Mouse (Mus musculus) cerebellum, postnatal 4 days (tissue): Measurements from ENCODE around the gene P2rx4.

ENCODE experiments used
- DNase-seq, 2 experiments: peaks; one replicate each; pipeline ENCODE4 v3.0.0; 2022; ENCODE audit warnings: low spot score in 2 of 2, mixed read lengths in 1 of 2

Gene P2rx4

DNA sequence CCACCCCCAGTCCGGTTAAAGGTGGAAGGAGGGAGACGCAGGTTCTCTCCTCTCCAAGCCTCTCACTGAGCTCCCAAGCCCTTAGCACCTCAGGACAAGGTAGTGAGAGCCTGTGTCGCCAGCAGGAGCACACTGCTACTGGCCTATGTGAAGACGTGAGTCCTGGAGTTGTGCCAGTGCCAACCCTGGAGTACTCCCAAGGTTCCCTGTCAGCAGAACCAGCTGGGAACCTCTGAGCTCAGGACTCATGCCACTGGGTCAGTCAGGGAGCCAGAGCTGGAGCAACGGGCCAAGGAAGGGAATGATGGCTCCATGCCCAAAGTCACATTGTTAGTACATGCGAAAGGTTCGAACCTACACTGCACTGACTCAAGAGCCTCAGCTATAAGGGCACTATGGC lies 49.3 kb downstream of the P2rx4 start:
- DNase-seq, result no peak

DNA sequence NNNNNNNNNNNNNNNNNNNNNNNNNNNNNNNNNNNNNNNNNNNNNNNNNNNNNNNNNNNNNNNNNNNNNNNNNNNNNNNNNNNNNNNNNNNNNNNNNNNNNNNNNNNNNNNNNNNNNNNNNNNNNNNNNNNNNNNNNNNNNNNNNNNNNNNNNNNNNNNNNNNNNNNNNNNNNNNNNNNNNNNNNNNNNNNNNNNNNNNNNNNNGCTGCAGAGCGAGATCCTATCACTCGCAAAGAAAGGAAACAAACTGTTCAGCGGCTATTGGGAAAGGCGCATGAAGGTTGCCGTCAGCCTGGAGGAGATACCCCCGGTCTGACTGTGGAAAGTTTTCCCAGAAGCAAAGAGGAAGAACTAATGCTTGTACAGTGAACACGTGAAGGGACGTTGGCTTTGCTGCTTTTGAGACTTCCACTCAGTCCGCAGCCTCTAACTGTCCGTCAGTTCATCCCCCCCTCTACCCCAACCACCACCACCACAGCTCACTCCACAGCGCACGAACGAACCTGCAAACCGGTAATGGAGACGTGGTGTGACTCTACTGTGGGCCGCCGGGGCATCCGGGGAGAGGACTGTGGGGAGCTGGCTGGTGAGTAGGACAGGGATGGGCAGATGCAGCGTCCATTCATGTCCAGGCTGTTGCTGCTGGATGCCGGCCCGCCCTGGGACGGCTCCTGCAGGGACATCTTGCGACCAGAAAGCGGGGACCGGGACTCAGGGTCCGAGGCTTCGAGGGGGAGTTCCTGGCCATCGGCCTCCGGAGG lies 56.1 kb downstream of the P2rx4 start:
- DNase-seq, result no peak

DNA sequence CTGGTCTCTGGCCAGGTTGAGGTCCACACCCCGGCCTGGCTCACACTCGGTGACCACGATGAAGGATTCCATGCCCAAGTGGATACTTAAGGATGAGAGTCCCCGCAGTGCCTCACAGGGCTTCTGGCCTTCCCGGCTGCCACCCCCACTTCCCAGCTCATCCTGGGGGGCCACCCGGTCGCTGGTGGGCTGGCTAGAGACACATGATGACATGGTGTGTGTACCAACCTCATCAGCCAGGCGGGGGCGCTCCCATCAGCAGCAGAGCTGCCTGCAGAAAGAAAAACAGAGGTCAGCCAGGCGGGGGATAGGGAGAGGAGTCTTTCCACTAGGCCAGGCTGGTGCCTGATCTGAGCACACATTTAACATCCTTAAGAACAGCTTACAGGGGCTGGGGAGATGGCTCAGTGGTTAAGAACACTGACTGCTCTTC lies 56.7 kb downstream of the P2rx4 start:
- DNase-seq, result peak in 1 of 2 experiments; percentile 46

DNA sequence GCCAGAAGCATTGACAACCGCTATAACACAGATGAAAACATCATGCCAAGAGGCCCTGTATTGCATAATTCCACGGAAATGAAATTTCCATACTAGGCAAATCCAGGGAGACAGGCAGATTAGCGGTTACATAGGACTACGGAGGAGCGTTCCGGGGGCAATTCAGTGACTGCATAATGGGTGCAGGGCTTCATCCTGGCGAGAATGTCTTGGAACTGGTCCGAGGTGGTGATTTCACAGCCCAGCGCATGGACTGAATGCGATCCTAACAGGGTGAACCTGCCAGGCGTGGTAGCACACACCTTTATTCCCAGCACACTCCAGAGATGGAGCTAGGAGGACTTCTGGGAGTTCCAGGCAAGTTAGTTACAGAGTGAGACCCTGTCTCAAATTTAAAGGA lies 59.9 kb downstream of the P2rx4 start:
- no peak for DNase-seq

DNA sequence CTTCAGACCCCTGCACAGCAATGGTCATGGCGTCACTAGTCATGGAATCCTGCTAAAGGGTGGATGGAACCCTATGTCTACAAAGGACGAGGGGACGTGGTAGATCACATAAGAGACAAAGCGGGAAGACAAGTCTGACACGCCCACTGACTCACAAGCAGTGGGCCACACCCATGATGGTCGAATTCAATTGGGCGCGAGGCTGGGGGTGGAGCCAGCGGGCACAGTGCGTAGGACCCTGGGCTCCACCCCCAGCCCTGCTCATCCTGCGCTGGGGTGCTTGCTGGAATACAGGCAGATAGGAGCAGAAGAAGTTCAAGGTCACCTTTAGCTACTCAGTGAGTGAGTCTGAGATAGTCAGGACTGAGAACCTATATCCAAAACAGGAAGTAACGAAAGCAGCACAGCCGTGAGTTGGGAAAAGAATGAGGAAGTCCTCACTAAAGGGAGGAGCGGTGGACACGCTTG lies 61.8 kb downstream of the P2rx4 start:
- DNase-seq, result no peak

DNA sequence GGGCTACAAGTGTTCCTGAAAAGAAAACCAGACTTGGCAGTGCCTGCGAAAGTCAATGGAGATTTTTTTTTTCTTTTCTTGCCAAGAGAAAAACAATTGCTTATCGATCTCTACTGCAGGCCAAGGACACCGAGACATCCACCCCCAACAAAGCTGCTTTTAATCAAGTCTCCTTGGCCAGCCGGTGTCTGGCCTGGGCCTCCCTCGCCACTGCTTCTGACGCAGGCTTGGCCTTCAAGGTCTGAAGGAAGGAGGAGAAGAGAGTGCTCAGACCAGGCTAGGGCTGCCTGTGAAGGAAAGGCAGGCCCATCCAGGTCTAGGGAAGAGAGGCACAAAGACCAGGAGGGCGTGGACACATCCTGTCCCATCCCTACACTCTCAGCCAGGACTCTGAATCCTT lies 63.0 kb downstream of the P2rx4 start:
- DNase-seq, result no peak

DNA sequence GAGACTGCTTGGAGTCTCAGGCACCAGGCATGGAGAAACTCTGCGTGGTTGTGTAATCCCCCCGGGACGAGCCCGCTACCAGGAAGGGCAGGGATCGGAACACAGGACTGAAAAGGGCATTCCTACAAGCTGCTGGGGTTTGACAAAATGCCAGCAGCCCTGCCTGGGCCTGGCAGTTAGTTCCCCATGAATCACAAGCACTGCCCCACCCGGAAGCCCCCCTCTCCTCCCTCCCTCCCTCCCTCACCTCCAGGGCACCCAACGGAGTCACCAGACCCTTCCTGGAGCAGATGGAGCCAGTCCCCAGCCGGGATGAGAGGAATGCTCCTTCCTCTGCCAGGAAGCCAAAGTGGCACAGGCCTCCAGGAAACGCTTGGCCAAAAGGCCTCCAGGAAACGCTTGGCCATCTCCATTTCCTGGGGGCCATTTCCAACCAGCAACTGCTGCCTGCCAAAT lies 63.5 kb downstream of the P2rx4 start:
- DNase-seq, result peak in 1 of 2 experiments; percentile 57

DNA sequence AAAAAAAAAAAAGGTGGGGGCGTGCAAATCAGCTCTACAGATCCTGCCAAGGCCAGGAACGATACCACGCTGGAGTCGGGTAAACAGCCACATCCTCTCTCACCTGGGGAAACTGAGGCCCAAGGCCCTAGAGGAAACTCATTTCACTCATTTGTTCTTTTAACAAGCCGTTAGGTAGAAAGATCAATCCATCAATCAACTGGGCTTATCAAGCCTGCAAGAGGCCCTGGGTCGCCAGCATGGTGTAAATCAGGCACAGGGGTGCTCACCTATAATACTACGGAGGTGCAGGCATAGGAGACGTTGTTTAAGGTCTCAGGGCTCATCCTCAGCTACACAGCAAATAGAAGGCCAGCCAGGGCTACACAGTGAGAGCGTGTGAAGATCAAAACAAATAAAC lies 64.1 kb downstream of the P2rx4 start:
- DNase-seq, result no peak

DNA sequence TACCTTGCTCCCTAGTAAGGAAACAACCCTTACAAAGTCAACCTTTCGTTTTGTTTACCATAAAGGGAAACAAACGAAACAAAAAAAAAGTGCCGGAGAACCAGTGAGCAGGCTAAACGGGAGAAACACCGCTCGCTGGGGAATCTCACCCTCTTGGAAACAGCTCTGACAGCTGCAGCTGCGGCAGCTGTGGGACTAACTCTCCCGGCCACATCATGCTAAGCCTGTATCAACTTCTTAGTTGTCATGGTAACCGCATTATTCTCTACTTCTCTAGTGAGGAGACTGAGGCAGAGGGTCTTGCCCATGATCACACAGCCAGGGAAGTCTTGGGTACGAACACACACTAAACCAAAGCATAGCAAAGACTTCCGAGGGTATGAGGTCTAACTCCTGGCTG lies 66.4 kb downstream of the P2rx4 start:
- no peak for DNase-seq

DNA sequence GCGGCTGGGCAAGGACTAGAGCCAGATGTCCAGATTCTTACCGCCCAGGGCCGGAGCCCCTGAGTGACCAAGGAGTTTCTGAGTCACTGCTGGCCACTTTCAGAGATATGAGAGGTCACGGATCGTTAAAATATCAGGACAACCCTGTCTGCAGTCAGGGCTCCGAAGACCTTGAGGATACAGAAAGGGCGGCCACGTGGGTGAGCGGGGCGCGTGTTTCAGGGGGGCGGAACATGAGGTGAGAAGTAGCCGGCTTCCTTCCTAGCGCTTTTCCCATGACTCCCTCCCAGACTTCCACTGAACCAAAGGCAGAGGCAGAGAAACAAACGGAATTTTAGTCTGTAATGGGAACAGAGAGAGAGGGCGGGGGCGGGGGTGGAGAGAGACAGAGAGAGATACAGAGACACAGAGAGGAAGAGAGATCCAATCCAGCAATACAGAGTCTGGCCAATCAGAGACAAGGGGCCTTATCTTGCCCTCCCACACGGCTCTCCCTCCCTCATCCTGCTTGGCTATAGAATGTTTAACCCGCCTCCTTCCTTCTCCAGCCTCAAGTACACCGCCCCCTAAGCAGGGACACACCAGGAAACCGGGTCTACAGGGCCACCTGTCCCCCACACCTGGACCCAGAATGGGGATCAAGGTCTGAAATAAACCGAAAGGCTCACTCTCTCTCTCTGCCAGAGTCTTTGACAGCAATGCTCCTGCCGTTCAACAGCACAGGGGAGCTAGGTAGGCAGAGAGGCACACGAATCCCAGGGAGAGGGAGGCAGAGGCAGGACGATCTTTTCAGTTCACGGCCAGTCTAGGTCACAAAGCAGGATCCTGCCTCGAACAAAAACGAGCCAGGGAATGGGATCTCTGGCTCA lies 67.6 kb downstream of the P2rx4 start:
- no peak for DNase-seq

DNA sequence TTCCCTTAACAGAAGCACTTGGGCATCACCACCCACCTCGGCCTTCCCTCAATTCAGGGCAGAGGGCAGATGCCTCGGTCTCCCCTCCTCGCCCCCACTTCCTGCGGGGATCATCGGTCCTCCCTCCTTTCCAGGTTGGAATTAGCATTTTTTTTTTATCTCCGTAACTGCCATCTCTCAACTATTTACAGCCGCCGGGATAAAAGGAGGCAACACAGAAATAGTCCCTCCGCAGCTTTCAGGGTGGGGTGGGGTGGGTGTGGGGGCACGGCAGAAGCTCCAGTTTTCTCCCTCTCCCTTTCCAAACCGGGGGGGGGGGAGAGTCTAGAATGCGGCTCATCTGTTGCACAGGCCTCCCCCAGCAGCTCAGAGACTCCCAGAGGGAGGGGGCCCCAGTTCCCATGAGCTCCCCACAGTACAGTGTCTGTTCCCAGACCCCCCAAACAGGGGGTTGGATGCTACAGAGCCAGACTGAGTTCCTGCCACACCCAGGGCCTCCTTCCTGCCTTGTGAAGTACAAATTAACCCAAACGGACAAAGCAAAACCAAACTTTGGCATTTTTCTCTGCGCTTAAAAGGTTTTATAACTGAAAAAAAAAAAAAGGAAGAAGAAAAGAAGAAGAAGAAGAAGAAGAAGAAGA lies 68.4 kb downstream of the P2rx4 start:
- no peak for DNase-seq

DNA sequence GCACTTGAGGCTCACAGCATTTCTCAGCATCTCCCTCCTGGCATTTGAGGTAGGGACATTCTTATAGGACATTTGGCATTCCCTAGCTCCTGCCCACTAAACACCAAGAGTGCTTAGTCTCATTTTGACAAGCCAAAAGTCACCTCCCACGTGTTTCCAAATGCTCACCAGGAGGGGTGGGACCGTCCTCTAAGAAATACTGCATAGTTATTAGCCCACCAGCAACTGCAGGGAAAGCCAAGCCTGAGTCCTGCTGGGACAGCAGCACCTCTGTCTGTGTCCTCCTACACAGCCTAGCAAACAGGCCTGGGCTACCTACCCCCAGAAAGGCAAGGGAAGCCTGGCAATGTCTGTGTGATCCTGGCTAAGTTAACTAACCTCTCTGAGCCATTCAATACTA lies 70.0 kb downstream of the P2rx4 start:
- DNase-seq, result no peak

DNA sequence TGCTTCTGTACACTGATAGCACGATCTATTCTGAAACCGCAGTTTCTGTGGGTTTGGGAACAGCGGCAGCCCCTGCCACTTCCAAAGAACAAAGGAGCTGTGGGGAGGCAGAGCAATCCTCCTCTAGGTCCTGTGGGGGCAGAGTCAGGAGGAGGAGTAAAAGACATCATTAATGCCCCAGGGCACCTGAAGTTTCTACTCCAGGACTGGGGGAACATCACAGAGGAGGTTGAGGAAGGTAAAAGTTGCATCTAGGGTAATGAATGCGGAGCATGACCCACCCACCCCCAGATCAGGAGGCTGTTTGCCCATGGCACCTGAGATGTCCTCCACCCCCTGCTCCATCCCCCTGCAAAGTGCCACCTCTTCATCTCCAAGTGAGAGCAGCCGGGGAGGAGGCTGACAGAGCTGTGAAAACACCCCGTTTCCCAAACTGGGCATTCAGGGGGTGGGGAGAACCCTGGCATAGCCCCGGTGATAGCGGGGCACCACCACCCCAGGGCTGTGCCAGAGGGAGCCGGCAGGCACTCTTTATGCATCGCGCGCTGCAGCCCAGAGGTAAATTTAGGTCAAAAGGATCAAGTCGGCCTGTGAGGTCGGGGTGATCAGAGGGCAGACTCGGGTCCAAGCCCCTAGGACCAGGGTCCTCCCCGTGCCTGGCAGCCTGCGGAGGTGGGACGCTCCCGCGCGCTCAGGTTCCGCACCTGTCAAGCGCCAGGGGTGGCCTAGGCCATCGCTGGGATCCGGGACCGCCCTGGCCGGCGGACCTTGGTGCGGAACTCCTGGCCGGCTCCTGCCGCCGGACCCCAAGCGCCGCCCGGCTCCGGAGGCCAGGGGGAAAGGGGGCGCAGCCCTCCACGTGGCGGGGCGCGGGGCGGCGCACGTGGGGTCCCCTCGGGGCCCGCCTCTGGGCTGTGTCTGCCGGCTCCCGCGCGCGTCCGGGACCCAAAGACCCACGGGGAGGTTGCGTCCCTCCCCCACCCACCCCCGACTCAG lies 71.2 kb downstream of the P2rx4 start:
- DNase-seq, result no peak
